Mouse (Mus musculus) small intestine, adult 2 months (tissue): ENCODE measurements around the gene Kcnj15.

Experiments used
- CTCF ChIP-seq: fragments of 200-500 bp; IDR thresholded peaks from 2 replicates; pipeline ENCODE4 v1.5.1; 2012; ENCODE audit warnings: low read depth, mild to moderate bottlenecking, control low read depth, inconsistent platforms, low read length, moderate library complexity, mixed read lengths; ENCODE audit not compliant: insufficient replicate concordance, insufficient read length; ENCODE audit errors: extremely low read depth
- POLR2A ChIP-seq: fragments of 200-500 bp; IDR thresholded peaks from 2 replicates; pipeline ENCODE4 v1.6.1; 2012; ENCODE audit warnings: low read depth, mild to moderate bottlenecking, control low read depth, inconsistent platforms, low read length, moderate library complexity

DNA sequence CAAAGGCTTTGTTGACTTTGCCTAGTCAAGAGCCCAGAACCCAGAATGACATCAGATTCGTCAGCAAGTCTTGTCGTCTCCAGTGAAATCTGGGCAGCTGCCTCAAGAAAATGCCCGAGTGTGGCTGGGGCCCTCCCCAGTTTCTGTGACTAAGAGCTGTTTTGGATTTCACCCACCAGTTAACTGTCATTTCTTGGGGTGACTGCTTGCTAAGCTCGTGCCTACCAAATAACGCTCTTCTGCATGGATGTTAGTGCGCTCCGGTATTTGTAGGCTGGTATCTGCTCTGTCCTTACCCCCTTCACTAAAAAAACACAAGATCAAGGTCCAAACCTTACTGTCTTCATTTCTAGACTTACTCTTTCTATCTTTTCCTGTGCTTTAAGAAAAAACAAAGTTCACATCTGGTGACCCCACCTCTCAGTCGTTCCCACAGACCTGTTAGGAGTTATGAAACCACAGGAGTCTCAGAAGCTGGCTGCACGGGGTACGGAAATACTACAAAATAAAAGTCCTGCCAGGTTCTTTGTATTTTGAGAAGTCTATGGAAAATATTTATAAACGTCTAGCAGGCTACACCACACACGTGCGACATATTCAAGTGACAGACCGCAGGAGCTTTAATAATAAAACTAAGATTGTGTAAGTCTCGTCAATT lies 5.5 kb downstream of the Kcnj15 start:
- no peak for TF ChIP-seq POLR2A
- no peak for TF ChIP-seq CTCF
